Mouse (Mus musculus) kidney, adult 2 months (tissue): ENCODE data around the gene Adamts5. TPM values are rescaled to one million over a fixed set of nuclear protein-coding genes. Genes with fewer than 3 reads are reported as not detected.

Source experiments
- DNase-seq: peaks from one replicate; pipeline ENCODE4 v3.0.0; 2021
- H3K27ac ChIP-seq: fragments of 200-500 bp; 2 replicates; pipeline ENCODE4 v1.5.1; 2012; ENCODE audit warnings: low read depth, low read length, control low read depth, inconsistent platforms; ENCODE audit not compliant: insufficient read depth
- H3K27me3 ChIP-seq: fragments of 200-500 bp; replicated peaks from 2 replicates; pipeline ENCODE4 v1.6.1; 2012; ENCODE audit warnings: mild to moderate bottlenecking, moderate library complexity, low read length, inconsistent platforms; ENCODE audit not compliant: control insufficient read depth, insufficient read depth
- H3K36me3 ChIP-seq: fragments of 200-500 bp; 2 replicates; pipeline ENCODE4 v1.6.1; 2012; ENCODE audit warnings: mild to moderate bottlenecking, moderate library complexity, low read length, inconsistent platforms; ENCODE audit not compliant: control insufficient read depth, insufficient read depth
- H3K4me1 ChIP-seq: fragments of 200-500 bp; 2 replicates; pipeline ENCODE4 v1.6.1; 2011; ENCODE audit warnings: low read length; ENCODE audit not compliant: control insufficient read depth, insufficient read depth
- H3K4me3 ChIP-seq: fragments of 200-500 bp; 2 replicates; pipeline ENCODE4 v1.5.1; 2011; ENCODE audit warnings: mild to moderate bottlenecking, low read depth, low read length, control low read depth; ENCODE audit not compliant: insufficient read depth
- CTCF ChIP-seq: fragments of 200-500 bp; conservative IDR thresholded peaks from 2 replicates; pipeline ENCODE4 v1.5.1; 2011; ENCODE audit warnings: low read depth, mild to moderate bottlenecking, control low read depth, low read length, moderate library complexity, mixed read lengths; ENCODE audit not compliant: insufficient read depth, insufficient read length
- POLR2A ChIP-seq: fragments of 200-500 bp; IDR thresholded peaks from one replicate; pipeline ENCODE4 v1.6.1; 2011; ENCODE audit warnings: low read depth, low read length, control low read depth
- WGBS: fragments of 180-500 bp; shearing (Covaris S2); methylation state at CpG from one replicate; pipeline ENCODE4 v1.1.7; 2018; 5-methylcytosine and 5-hydroxymethylcytosine counted together
- polyA plus RNA-seq: library from polyadenylated mRNA; depleted of rRNA; stranded (reverse); fragments of >200 nt; gene quantifications from 2 replicates; pipeline ENCODE4 v1.2.3, GENCODE M21; 2012; rRNA removed

The Adamts5 gene
- polyA plus RNA-seq, 1 experiment, result 5.9 TPM

DNA sequence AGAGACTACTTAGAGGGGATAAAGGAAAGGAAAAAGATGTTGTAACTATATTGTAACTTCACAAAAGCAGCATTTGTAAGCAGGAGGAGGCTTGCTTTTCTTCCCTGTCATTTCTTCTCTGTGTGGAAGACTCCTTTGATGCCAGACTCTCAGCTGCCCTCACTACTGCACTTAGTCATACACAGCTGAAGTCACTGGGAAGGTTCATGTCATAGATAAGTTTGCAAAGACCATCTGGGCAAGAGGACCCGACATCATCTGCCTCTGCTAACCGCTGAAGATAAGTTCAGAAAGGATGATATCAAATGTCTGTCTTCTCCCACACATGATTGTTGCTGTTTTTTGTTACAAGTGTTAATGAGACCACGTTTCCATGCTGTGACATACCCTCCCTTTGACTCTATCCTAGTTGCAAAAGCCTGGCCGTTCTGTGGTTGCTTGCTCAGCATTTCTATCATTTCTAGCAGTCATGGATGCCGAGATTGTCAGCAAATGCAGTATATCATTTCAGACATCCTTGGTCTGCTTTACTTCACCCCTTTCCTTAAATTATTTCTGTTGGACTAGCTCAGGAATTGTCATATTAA is 79.2 kb downstream of the Adamts5 start:
- Histone ChIP-seq H3K36me3 (no peaks in the 10 kb centered on the region), H3K4me3 (no peak overlapping the region), H3K4me1 (no peaks in the 10 kb centered on the region), H3K27ac (no peak overlapping the region), H3K27me3 (no peaks in the 10 kb centered on the region)
- WGBS, result 41% methylated on average over 5 of the region's 5 CpGs
- no peak for TF ChIP-seq CTCF
- no peak for TF ChIP-seq POLR2A
- DNase-seq, result no peak

DNA sequence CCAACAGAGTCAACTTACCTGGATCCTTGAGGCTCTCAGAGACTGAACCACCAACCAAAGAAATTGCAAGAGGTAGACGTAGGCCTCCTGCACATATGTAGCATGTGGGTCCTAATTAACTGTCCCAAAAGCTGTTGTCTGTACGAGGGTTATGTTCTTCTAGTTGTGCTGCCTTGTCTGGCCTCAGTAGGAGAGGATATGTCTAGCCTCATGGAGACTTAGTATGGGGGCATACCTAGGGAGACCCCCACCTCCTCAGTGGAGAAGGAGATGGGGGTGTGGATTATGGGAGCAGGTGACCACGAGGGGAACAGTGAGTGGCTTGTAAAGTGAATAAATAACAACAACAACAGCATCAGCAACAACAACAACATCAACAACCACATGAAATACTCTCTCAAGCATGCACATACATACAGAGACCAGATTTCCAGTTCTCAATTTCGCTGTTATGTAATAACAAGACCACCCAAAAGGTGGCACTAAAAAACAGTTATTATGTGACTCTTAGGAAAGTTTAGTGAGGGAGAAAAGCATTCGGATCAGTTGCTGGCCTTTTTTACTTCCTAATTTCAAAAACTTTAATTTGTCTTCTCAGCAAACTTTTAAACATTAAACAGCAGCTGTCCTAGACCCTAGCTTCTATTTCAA is 81.7 kb downstream of the Adamts5 start:
- Histone ChIP-seq H3K27me3 (no peaks in the 10 kb centered on the region), H3K27ac (no peak overlapping the region), H3K4me1 (no peaks in the 10 kb centered on the region), H3K4me3 (no peak overlapping the region), H3K36me3 (no peaks in the 10 kb centered on the region)
- DNase-seq, result peak; percentile 21
- 54% methylated on average over 5 of the region's 5 CpGs for WGBS
- TF ChIP-seq CTCF (no peak), POLR2A (no peak)

DNA sequence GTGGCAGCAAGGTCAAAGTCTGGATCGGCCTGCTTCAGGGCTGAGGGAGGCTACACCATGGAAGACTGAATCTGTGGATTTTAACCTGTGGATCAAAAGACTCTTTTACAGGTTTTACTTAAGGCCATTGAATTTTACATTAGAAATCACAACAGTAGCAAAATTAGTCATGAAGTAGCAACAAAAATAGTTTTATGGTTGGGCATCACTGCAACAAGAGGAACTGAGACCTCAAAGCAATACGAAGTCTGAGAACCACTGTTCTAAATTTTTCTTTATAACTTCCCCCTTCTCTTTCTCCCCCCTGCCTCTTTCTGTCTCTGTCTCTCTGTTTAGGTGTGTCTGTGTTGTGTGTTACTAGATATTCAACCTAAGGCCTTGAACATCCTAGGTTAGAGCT is 87.5 kb downstream of the Adamts5 start:
- DNase-seq, result peak; percentile 31
- TF ChIP-seq POLR2A (no peak), CTCF (no peak)
- Histone ChIP-seq H3K27ac (no peak overlapping the region), H3K4me3 (no peak overlapping the region), H3K4me1 (no peaks in the 10 kb centered on the region), H3K36me3 (no peaks in the 10 kb centered on the region), H3K27me3 (no peaks in the 10 kb centered on the region)
- WGBS, result 64% methylated on average over 2 of the region's 2 CpGs

DNA sequence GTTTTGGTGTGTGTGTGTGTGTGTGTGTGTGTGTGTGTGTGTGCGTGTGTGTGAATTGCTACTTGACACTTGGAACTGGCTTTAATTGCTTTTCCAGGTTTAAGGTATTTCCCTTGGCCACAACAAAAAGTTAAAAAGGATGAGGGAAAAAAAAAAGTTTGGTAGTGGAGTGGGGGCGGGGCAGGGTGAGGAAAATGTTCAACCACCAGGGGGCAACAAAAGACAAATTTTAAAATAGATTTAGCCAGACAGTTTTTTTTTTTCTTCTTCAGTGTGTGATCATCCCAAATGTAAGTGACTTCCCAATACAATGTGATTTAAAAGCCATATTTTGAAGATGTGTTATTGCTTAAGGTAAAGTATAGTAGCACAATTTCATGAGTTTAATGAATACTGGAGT is 94.0 kb downstream of the Adamts5 start:
- Histone ChIP-seq H3K4me3 (no peak overlapping the region), H3K27ac (no peak overlapping the region), H3K27me3 (no peaks in the 10 kb centered on the region), H3K4me1 (no peaks in the 10 kb centered on the region), H3K36me3 (no peaks in the 10 kb centered on the region)
- 5% methylated on average over 2 of the region's 2 CpGs for WGBS
- peak; percentile 73 for DNase-seq
- TF ChIP-seq CTCF, result peak; percentile 50
- TF ChIP-seq POLR2A, result no peak

DNA sequence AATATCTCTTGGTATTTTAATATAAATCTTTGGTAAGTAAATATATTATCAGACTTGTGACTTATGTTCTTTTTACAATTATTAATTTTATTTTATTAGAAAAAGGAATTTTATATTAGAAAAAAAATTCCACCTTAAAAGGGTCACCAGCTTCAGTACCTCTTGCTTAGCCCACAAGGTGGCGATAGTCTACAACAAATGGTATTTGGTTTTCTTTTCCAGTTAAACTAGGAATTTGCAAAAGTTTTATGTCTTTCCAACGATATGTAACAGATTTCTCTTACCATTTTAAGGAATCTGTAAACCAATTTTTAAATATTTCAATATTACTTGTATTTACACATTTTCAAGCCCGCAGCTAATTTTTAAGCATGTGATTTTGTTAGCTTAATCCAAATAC is 94.6 kb downstream of the Adamts5 start:
- H3K36me3 ChIP-seq, result no peaks in the 10 kb centered on the region
- DNase-seq, result peak; percentile 77
- H3K4me3 ChIP-seq, result no peak overlapping the region
- no peaks in the 10 kb centered on the region for H3K27me3 ChIP-seq
- TF ChIP-seq POLR2A (no peak), CTCF (no peak)
- WGBS, result 17% methylated on average over 3 of the region's 3 CpGs
- H3K4me1 ChIP-seq, result no peaks in the 10 kb centered on the region
- H3K27ac ChIP-seq, result no peak overlapping the region

Other genes starting within 250 kb of the Adamts5 start
- 29.3 and 37.6 TPM in 2 replicates for gene Adamts1, start 98.7 kb downstream of the Adamts5 start, polyA plus RNA-seq